Mouse (Mus musculus): Measurements from ENCODE around the gene Cpsf3. TPM values are rescaled to one million over a fixed set of nuclear protein-coding genes. Genes with fewer than 3 reads are reported as not detected.

Gene Cpsf3
- polyA plus RNA-seq, 1 experiment from 2014 or later, result 125 TPM

DNA sequence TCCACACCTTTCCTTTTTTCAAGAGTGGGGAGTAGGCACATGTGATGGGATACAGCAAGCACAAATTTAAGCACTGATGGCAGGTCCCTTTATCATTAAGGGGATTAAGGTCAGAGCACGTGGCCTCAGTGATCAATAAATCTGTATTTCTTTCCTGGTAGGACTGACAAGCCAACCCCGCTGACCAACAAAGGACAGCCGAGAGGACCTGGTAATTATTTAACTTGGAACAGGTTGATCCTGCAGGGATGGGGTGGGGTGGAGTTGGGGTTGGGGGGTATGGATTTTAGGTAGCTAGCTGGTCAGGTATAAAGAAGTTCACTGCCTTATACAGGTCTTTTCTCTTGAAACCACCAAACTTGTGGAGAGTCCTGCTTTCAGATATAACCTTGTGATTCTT is 20.2 kb upstream of the Cpsf3 start:
- Histone ChIP-seq H3K9me3 (ENCODE audit: control insufficient read depth, low read length) (no peaks in the 10 kb centered on the region), H3K27me3 (ENCODE audit: control insufficient read depth, insufficient read depth, low read length) (no peaks in the 10 kb centered on the region), H3K4me3 (ENCODE audit: low read depth, low read length) (no peak overlapping the region), H3K4me1 (replicated peaks; ENCODE audit: control insufficient read depth, insufficient read depth, low read length) (no peaks in the 10 kb centered on the region), H3K36me3 (ENCODE audit: control insufficient read depth, insufficient read depth, low read length) (0 out of 2 replicates have a peak, but pooled peaks cover 2% of the 10 kb centered on the region), H3K4me2 (replicated peaks; ENCODE audit: low read depth, low read length) (no peak overlapping the region), H3K9ac (ENCODE audit: low read depth, low read length) (no peak overlapping the region), H3K27ac (ENCODE audit: low read depth, low read length) (no peak overlapping the region)
- DNase-seq (ENCODE audit: low spot score) (no peak), ATAC-seq (ENCODE audit: low FRiP score) (no peak)
- 75% methylated on average over 3 of the region's 3 CpGs for WGBS

DNA sequence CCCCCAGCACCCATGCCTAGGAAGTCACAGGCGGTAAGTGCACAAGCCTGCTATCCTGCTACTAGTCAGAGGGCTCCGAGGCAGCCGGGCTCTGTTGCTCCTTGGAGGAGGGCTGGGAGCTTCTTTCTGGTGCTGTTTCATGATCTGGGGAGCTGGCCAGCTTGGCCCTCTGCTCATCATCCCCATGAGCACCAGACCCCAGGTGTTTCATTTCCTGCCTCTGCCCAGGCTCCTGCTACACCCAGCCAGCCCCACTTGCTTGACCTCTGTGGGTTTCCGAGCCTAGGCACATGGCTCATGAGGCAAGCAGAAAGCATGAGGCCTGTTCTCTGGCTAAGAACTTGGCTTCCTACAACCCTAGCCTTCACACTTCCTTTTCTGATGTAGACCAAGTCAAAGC is 19.7 kb upstream of the Cpsf3 start:
- H3K9ac ChIP-seq (ENCODE audit: low read depth, low read length), result no peak overlapping the region
- no peak overlapping the region for H3K4me3 ChIP-seq (ENCODE audit: low read depth, low read length)
- WGBS, result 93% methylated on average over 4 of the region's 4 CpGs
- DNase-seq (ENCODE audit: low spot score) (no peak), ATAC-seq (ENCODE audit: low FRiP score) (no peak)
- H3K36me3 ChIP-seq (ENCODE audit: control insufficient read depth, insufficient read depth, low read length), result 0 out of 2 replicates have a peak, but pooled peaks cover 2% of the 10 kb centered on the region
- no peaks in the 10 kb centered on the region for H3K9me3 ChIP-seq (ENCODE audit: control insufficient read depth, low read length)
- H3K4me2 ChIP-seq (replicated peaks; ENCODE audit: low read depth, low read length), result no peak overlapping the region
- H3K27ac ChIP-seq (ENCODE audit: low read depth, low read length), result no peak overlapping the region
- H3K27me3 ChIP-seq (ENCODE audit: control insufficient read depth, insufficient read depth, low read length), result no peaks in the 10 kb centered on the region
- H3K4me1 ChIP-seq (replicated peaks; ENCODE audit: control insufficient read depth, insufficient read depth, low read length), result no peaks in the 10 kb centered on the region

DNA sequence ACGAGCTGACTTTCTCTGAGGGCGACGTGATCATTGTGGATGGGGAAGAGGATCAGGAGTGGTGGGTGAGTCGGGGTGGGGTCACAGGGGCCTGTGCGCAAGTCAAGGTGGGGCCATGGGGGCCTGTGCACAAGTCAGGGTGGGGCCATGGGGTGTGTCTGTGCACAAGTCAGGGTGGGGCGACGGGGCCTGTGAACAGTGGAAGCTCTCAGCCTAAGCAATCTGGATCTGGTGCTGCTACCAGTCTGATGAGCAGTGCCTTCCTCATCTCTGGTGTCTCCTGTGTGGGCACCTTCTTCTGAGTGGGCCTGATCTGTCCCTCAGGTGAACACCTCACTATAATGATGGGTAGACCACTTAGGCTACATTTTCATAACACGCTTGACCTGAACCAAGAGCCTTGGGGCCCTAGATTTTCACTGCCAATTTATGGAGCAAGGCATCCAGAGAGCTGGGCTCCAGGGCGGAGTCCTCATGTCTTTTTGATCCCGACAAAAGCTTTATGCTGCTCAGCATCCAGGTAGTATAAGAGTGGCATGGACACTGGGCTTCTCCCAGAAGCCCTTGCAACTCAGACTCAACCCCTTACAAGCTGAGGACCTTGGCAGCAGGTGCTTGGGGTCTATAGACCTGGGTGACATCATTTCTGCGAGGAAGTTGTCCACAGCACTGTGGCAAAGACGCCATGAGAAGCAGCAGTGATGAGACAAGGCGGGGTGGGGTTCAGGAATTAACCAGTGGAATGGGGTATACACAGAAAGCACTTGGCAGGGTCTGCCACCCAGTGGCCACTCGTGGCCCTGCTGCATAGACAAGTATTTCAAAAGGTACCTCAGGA is 19.0 kb upstream of the Cpsf3 start:
- Histone ChIP-seq H3K27ac (ENCODE audit: low read depth, low read length) (no peak overlapping the region), H3K4me3 (ENCODE audit: low read depth, low read length) (no peak overlapping the region), H3K9ac (ENCODE audit: low read depth, low read length) (no peak overlapping the region), H3K36me3 (ENCODE audit: control insufficient read depth, insufficient read depth, low read length) (0 out of 2 replicates have a peak, but pooled peaks cover 2% of the 10 kb centered on the region), H3K27me3 (ENCODE audit: control insufficient read depth, insufficient read depth, low read length) (no peaks in the 10 kb centered on the region), H3K9me3 (ENCODE audit: control insufficient read depth, low read length) (no peaks in the 10 kb centered on the region), H3K4me2 (replicated peaks; ENCODE audit: low read depth, low read length) (no peak overlapping the region), H3K4me1 (replicated peaks; ENCODE audit: control insufficient read depth, insufficient read depth, low read length) (no peaks in the 10 kb centered on the region)
- DNase-seq (ENCODE audit: low spot score), result peak; percentile 64
- WGBS, result 79% methylated on average over 14 of the region's 14 CpGs
- peak; percentile 85 for ATAC-seq (ENCODE audit: low FRiP score)

DNA sequence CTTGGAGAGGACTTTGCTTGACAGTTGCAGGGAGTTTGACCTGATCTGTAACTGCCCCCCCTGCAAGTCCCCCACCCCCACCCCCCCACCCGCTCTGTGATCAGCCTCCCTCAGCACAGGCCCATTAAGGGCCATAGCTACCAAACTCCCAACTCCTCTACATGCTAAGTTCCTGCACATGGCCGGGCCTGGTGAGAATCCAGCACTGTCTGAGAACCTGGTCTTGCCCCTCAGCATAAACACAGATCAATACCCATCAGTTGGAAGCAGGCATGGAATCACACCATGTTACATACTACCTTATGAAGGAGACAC is 18.4 kb upstream of the Cpsf3 start:
- Histone ChIP-seq H3K27ac (ENCODE audit: low read depth, low read length) (no peak overlapping the region), H3K4me1 (replicated peaks; ENCODE audit: control insufficient read depth, insufficient read depth, low read length) (no peaks in the 10 kb centered on the region), H3K4me3 (ENCODE audit: low read depth, low read length) (no peak overlapping the region), H3K9me3 (ENCODE audit: control insufficient read depth, low read length) (no peaks in the 10 kb centered on the region), H3K36me3 (ENCODE audit: control insufficient read depth, insufficient read depth, low read length) (0 out of 2 replicates have a peak, but pooled peaks cover 2% of the 10 kb centered on the region), H3K27me3 (ENCODE audit: control insufficient read depth, insufficient read depth, low read length) (no peaks in the 10 kb centered on the region), H3K9ac (ENCODE audit: low read depth, low read length) (no peak overlapping the region), H3K4me2 (replicated peaks; ENCODE audit: low read depth, low read length) (no peak overlapping the region)
- WGBS, result 82% methylated on average over 2 of the region's 2 CpGs
- ATAC-seq (ENCODE audit: low FRiP score) (peak; percentile 63; the same call in 1 of the 2 replicates), DNase-seq (ENCODE audit: low spot score) (no peak)

DNA sequence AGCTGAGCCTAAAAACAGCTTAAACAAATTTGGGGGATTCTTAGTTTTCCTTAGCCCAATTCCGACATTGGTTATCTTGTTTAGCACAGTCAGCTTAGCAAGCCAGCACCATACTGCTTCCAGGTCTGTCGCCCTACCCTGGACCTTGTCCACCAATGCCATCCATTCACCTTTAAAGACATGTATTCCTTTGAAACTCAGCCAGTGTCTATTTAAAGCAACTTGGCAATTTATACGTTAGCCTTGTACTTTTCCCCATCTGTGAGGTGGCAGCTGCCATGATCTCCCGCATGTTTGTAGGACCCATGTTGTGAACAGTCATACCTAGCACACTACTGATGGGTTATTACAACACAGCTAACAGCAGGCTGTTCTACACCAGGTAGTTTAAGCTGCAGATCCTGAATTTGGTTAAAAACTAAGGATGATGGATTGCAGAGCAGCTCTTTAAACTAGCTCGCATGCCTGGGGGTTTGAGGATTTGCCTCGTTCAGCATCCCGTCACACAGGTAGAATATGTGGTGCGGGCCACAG is 17.0 kb upstream of the Cpsf3 start:
- no peaks in the 10 kb centered on the region for H3K27me3 ChIP-seq (ENCODE audit: control insufficient read depth, insufficient read depth, low read length)
- H3K4me2 ChIP-seq (replicated peaks; ENCODE audit: low read depth, low read length), result no peak overlapping the region
- 93% methylated on average over 8 of the region's 8 CpGs for WGBS
- 0 out of 2 replicates have a peak, but pooled peaks cover 2% of the 10 kb centered on the region for H3K36me3 ChIP-seq (ENCODE audit: control insufficient read depth, insufficient read depth, low read length)
- no peaks in the 10 kb centered on the region for H3K4me1 ChIP-seq (replicated peaks; ENCODE audit: control insufficient read depth, insufficient read depth, low read length)
- no peak overlapping the region for H3K27ac ChIP-seq (ENCODE audit: low read depth, low read length)
- H3K9ac ChIP-seq (ENCODE audit: low read depth, low read length), result no peak overlapping the region
- H3K9me3 ChIP-seq (ENCODE audit: control insufficient read depth, low read length), result no peaks in the 10 kb centered on the region
- DNase-seq (ENCODE audit: low spot score) (no peak), ATAC-seq (ENCODE audit: low FRiP score) (no peak)
- no peak overlapping the region for H3K4me3 ChIP-seq (ENCODE audit: low read depth, low read length)

DNA sequence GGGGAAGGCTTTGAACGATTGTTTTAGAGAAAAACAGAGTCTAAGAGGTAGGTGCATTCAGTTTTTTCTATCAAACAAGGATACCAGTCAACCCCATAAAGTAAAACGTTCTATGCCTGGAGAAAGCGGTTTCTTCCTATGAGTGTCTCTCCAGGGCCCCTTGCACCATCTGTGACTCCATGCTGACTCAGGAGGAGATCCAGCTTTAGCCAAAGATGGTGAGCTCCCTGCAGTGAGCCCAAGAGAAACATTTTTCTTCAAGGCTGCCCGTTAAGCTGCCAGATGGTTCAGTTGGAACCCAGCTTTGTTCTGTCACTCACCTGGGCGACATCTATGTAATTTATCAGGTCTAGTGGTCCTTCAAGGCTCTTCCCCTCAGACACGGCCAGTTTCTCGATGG is 10.7 kb upstream of the Cpsf3 start:
- no peak for ATAC-seq (ENCODE audit: low FRiP score)
- Histone ChIP-seq H3K4me1 (replicated peaks; ENCODE audit: control insufficient read depth, insufficient read depth, low read length) (no peaks in the 10 kb centered on the region), H3K4me3 (ENCODE audit: low read depth, low read length) (no peak overlapping the region), H3K36me3 (ENCODE audit: control insufficient read depth, insufficient read depth, low read length) (no peaks in the 10 kb centered on the region), H3K9ac (ENCODE audit: low read depth, low read length) (no peak overlapping the region), H3K4me2 (replicated peaks; ENCODE audit: low read depth, low read length) (no peak overlapping the region), H3K9me3 (ENCODE audit: control insufficient read depth, low read length) (no peaks in the 10 kb centered on the region), H3K27ac (ENCODE audit: low read depth, low read length) (no peak overlapping the region), H3K27me3 (ENCODE audit: control insufficient read depth, insufficient read depth, low read length) (no peaks in the 10 kb centered on the region)
- WGBS, result 77% methylated on average over 7 of the region's 7 CpGs
- DNase-seq (ENCODE audit: low spot score), result no peak

DNA sequence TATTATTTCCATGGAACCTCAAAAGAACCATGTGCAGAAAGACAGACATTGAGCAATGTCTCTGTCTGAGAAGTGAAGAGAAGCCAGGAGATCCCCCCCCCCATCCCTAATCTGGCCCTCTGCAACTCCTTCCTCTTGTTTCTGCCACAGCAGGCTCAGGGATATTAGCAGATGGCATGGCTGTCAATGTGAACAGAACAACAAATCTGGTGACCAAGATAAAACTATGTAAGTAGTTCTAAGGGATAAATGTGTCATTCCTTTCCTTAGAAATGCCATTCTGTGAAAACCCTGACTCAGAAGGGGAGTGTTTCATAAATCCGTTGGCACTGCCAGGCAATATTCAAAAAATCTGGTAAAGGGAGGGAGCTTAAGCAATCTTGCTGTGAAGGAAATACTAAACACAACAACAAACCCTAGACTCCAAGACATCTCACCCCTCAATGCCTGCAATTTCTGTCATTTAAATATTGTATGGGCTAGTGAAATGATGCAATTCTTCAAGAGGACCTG is 7.8 kb upstream of the Cpsf3 start:
- DNase-seq (ENCODE audit: low spot score) (no peak), ATAC-seq (ENCODE audit: low FRiP score) (no peak)
- Histone ChIP-seq H3K27ac (ENCODE audit: low read depth, low read length) (no peak overlapping the region), H3K9me3 (ENCODE audit: control insufficient read depth, low read length) (no peaks in the 10 kb centered on the region), H3K36me3 (ENCODE audit: control insufficient read depth, insufficient read depth, low read length) (no peaks in the 10 kb centered on the region), H3K9ac (ENCODE audit: low read depth, low read length) (no peak overlapping the region), H3K4me1 (replicated peaks; ENCODE audit: control insufficient read depth, insufficient read depth, low read length) (no peaks in the 10 kb centered on the region), H3K4me3 (ENCODE audit: low read depth, low read length) (no peak overlapping the region), H3K4me2 (replicated peaks; ENCODE audit: low read depth, low read length) (no peak overlapping the region), H3K27me3 (ENCODE audit: control insufficient read depth, insufficient read depth, low read length) (no peaks in the 10 kb centered on the region)
- 92% methylated on average over 1 of the region's 1 CpGs for WGBS

DNA sequence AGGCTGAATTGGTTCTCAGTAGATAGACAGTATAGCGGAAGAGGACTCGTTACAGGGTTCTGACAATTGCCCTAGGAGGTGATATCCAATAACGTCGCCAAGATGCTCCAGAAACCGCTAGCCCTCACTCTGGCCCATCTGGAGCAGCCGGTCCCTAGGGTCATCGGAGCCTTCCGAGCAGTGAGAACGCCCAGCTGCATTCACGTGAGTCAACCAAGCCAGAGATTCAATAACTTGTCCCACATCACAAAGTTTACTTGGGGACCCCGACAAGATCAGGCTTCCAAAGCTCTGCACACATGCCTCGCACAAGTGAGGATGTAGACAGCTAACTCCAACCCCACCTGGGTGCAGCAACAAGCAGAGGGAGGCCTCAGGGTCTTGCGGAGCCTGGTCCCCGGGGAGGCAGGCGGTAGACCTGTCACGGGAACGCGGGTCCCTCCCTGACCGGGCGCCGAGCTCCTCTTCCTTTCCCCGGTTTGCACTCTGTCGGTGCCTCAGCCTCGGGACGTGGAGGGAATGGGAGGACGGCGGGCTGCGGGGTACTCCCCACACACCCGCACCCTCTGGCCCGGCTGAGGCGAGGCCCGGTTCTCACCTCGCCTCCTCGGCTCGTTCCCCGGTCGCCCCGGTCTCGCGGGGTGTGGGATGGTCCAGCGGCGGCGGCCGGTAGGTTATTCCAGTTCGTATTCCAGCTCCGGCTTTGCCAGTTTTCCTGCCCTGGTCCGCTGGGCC is 484 bp downstream of the Cpsf3 start:
- ATAC-seq (ENCODE audit: low FRiP score) (peak; percentile 41), DNase-seq (ENCODE audit: low spot score) (no peak)
- Histone ChIP-seq H3K9me3 (ENCODE audit: control insufficient read depth, low read length) (no peaks in the 10 kb centered on the region), H3K4me3 (ENCODE audit: low read depth, low read length) (peak overlapping the region; percentile 83), H3K36me3 (ENCODE audit: control insufficient read depth, insufficient read depth, low read length) (no peaks in the 10 kb centered on the region), H3K4me2 (replicated peaks; ENCODE audit: low read depth, low read length) (peak overlapping the region; percentile 78), H3K4me1 (replicated peaks; ENCODE audit: control insufficient read depth, insufficient read depth, low read length) (no peaks in the 10 kb centered on the region), H3K27ac (ENCODE audit: low read depth, low read length) (peak overlapping the region; percentile 63), H3K9ac (ENCODE audit: low read depth, low read length) (peak overlapping the region; percentile 83), H3K27me3 (ENCODE audit: control insufficient read depth, insufficient read depth, low read length) (no peaks in the 10 kb centered on the region)
- under 1% methylated on average over 44 of the region's 47 CpGs for WGBS
